Mouse (Mus musculus) Patski (cell line): Measurements from ENCODE around the gene Gtf2h1. TPM values are rescaled to one million over a fixed set of nuclear protein-coding genes. Genes with fewer than 3 reads are reported as not detected.
A peak's percentile ranks its signal among the peaks of the same experiment; 100 is the strongest.

Source experiments
- ATAC-seq: fragments of 100-300 bp; one replicate; pipeline ENCODE4 v1.8.0; 2021
- CTCF ChIA-PET: fragments of 350-600 bp; sonication (Branson Sonifier 250); formaldehyde crosslinking; loops from one replicate; lab custom pipeline; 2022; ENCODE audit warnings: inconsistent platforms; lab: Charles Lee
- POLR2A ChIA-PET: fragments of 350-600 bp; sonication (Branson Sonifier 250); formaldehyde crosslinking; loops from one replicate; lab custom pipeline; 2022; ENCODE audit warnings: antibody characterized with exemption, inconsistent platforms; lab: Charles Lee
- DNase-seq: peaks from one replicate; pipeline ENCODE4 v3.0.0-alpha.2; 2011; ENCODE audit warnings: low read depth, low spot score
- H3K27me3 ChIP-seq: fragments of 371-371 bp; one replicate; pipeline ENCODE4 v1.5.1; 2021
- CTCF ChIP-seq: fragments of 100-300 bp; IDR thresholded peaks from one replicate; pipeline ENCODE4 v1.5.1; 2021
- in situ Hi-C: fragments of 300-500 bp; cut with MboI; formaldehyde crosslinking; loops from 3 replicates; pipeline ENCODE4 v1.11.1; 2018; ENCODE audit warnings: low pct_unique_long_range_greater_than_20kb, mixed read lengths
- polyA plus RNA-seq: library from polyadenylated mRNA; unstranded; gene quantifications from one replicate; pipeline ENCODE4 v1.2.3, GENCODE M21; 2021

The Gtf2h1 gene
- polyA plus RNA-seq, 1 experiment from 2014 or later, result 45.2 TPM

- ChIA-PET POLR2A (interaction anchor here (1.0 kb wide), 1 partner anchor 8 kb away, joined by 3 read pairs; no protein-coding TSS in a partner anchor), CTCF (no interaction called here)
- peak; percentile 5 for ATAC-seq
- in situ Hi-C loops, result no loop called here
- no peaks in the 10 kb centered on the region for H3K27me3 ChIP-seq
- DNase-seq, result no peak
- no peak for TF ChIP-seq CTCF
Measured at GRCm38 (mm10) chr7:46846486-46847244, 50.8 kb downstream of the Gtf2h1 start.

- no peaks in the 10 kb centered on the region for H3K27me3 ChIP-seq
- no peak for TF ChIP-seq CTCF
- no peak for DNase-seq
- POLR2A ChIA-PET, result interaction anchor here (0.5 kb wide), 1 partner anchor 83 kb away, joined by 3 read pairs; no protein-coding TSS in a partner anchor
- in situ Hi-C loops, result no loop called here
- CTCF ChIA-PET, result interaction anchor here (0.8 to 1.1 kb wide), 2 partner anchors 18 to 47 kb away, joined by 3 to 4 read pairs; no protein-coding TSS in a partner anchor
- no peak for ATAC-seq
Measured at GRCm38 (mm10) chr7:46849287-46849686, 53.4 kb downstream of the Gtf2h1 start.

DNA sequence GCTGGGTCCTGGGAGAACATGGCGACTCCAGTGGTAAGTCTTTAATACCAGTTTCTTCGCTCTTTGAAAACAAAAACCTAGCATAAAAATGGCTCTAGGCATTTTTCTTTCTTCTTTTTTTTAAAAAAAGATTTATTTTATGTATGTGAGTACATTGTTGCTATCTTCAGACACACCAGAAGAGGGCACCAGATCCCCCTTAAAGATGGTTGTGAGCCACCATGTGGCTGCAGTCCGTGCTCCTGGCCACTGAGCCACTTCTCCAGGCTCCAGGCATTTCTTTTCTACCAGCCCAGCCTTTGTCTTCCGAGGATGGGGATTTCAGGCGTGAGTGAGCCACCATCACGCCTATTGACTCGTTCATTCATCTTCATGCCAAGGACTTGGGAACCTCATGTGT, 55.1 kb downstream of the Gtf2h1 start:
- in situ Hi-C loops, result no loop called here
- DNase-seq (no peak), ATAC-seq (no peak)
- ChIA-PET POLR2A (interaction anchor here (0.7 kb wide), 1 partner anchor 34 kb away, joined by 3 read pairs; no protein-coding TSS in a partner anchor), CTCF (interaction anchor here (1.0 kb wide), 1 partner anchor 34 kb away, joined by 4 read pairs; no protein-coding TSS in a partner anchor)
- no peaks in the 10 kb centered on the region for H3K27me3 ChIP-seq
- TF ChIP-seq CTCF, result no peak

GRCm38 (mm10) chr7:46852666-46853065, 56.8 kb downstream of the Gtf2h1 start:
- ChIA-PET CTCF (no interaction called here), POLR2A (no interaction called here)
- ATAC-seq (no peak), DNase-seq (no peak)
- no peaks in the 10 kb centered on the region for H3K27me3 ChIP-seq
- no peak for TF ChIP-seq CTCF
- in situ Hi-C loops, result no loop called here

DNA sequence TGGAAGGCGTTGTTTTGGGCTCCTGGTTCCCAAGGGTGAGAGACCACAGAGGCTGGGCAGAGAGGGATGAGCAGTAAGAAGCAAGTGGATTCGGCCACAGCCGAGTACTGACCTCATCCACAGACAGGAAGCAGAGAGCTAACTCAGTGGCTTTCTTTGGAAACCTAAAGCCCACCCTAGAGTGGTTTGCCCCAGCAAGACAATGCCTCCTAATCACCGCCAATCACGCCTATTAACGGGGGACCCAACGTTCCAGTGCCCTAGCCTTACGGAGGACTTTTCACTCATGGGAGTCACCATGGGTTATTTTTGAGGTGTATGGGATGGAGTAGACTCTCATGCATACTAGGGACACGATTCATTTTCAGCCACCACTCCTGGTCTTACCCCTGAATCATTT, 57.5 kb downstream of the Gtf2h1 start:
- CTCF ChIA-PET, result no interaction called here
- ATAC-seq, result no peak

GRCm38 (mm10) chr7:46855866-46856560, 60.1 kb downstream of the Gtf2h1 start:
- in situ Hi-C loops, result no loop called here
- no peak for ATAC-seq
- POLR2A ChIA-PET, result interaction anchor here (0.6 kb wide), 1 partner anchor 11 kb away, joined by 3 read pairs; no protein-coding TSS in a partner anchor
- no peak for TF ChIP-seq CTCF
- no peak for DNase-seq
- H3K27me3 ChIP-seq, result no peaks in the 10 kb centered on the region
- CTCF ChIA-PET, result no interaction called here

More for the DNA sequence above, 57.5 kb downstream of the Gtf2h1 start:
- POLR2A ChIA-PET, result no interaction called here
- DNase-seq, result no peak
- no peak for TF ChIP-seq CTCF
- H3K27me3 ChIP-seq, result no peaks in the 10 kb centered on the region
- in situ Hi-C loops, result no loop called here

GRCm38 (mm10) chr7:46857436-46857835, 61.5 kb downstream of the Gtf2h1 start:
- ATAC-seq, result no peak
- no peaks in the 10 kb centered on the region for H3K27me3 ChIP-seq
- DNase-seq, result no peak
- POLR2A ChIA-PET, result no interaction called here
- in situ Hi-C loops, result no loop called here
- CTCF ChIA-PET, result interaction anchor here (1.9 kb wide), 1 partner anchor 17 kb away, joined by 4 read pairs; no protein-coding TSS in a partner anchor
- TF ChIP-seq CTCF, result no peak

GRCm38 (mm10) chr7:46859031-46859430, 63.1 kb downstream of the Gtf2h1 start:
- no peaks in the 10 kb centered on the region for H3K27me3 ChIP-seq
- ChIA-PET POLR2A (interaction anchor here (1.6 kb wide), 1 partner anchor 13 kb away, joined by 3 read pairs; no protein-coding TSS in a partner anchor), CTCF (interaction anchor here (1.9 kb wide), 1 partner anchor 19 kb away, joined by 4 read pairs; no protein-coding TSS in a partner anchor)
- no peak for DNase-seq
- TF ChIP-seq CTCF, result no peak
- no peak for ATAC-seq
- in situ Hi-C loops, result no loop called here

DNA sequence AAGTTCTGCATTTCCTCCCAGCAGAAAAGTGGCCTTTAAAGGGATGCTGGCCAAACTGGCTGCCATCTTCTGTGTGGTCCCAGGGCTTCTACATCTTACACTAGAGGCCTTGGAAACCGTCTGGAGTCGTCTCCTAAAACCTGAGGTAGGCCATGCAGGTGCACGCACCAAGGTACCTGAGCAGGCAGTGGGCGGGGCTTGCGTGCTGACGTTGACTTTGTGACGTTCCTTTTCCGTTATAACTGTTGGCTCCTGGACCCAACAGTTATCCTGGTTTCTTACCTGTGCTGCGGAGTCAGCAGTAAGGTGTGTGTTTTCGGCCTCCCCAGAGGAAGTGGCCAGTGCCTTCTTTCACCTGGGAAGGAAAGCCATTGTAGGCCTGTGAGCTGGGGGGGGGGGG, 65.1 kb downstream of the Gtf2h1 start, which contains the start of gene Ldhc:
TSS of gene Ldhc (plus strand) at position 208 of the 400 bp plus-strand sequence.
- H3K27me3 ChIP-seq, result no peaks in the 10 kb centered on the region
- no peak for TF ChIP-seq CTCF
- ATAC-seq (no peak), DNase-seq (no peak)
- in situ Hi-C loops, result no loop called here
- CTCF ChIA-PET, result no interaction called here
- POLR2A ChIA-PET, result no interaction called here

GRCm38 (mm10) chr7:46871988-46872387, 76.1 kb downstream of the Gtf2h1 start:
- DNase-seq (no peak), ATAC-seq (no peak)
- ChIA-PET CTCF (interaction anchor here (1.0 kb wide), 1 partner anchor 15 kb away, joined by 3 read pairs; no protein-coding TSS in a partner anchor), POLR2A (interaction anchor here (0.6 kb wide), 1 partner anchor 13 kb away, joined by 3 read pairs; no protein-coding TSS in a partner anchor)
- H3K27me3 ChIP-seq, result peaks cover 6% of the 10 kb centered on the region
- in situ Hi-C loops, result no loop called here
- no peak for TF ChIP-seq CTCF

Other genes starting within 250 kb of the Gtf2h1 start
- gene Sergef, start 156.3 kb upstream of the Gtf2h1 start, polyA plus RNA-seq, result 13.4 TPM
- gene Tph1, start 123.6 kb upstream of the Gtf2h1 start, polyA plus RNA-seq, result not detected
- gene Saal1, start 85.4 kb upstream of the Gtf2h1 start, polyA plus RNA-seq, result 10.3 TPM
- 5.1 TPM for gene Saa3, start 80.4 kb upstream of the Gtf2h1 start, polyA plus RNA-seq
- not detected for gene Saa4, start 63.5 kb upstream of the Gtf2h1 start, polyA plus RNA-seq
- not detected for gene Saa1, start 53.1 kb upstream of the Gtf2h1 start, polyA plus RNA-seq
- gene Saa2, start 44.3 kb upstream of the Gtf2h1 start, polyA plus RNA-seq, result 0.09 TPM
- gene Hps5, start within 50 bp of the Gtf2h1 start, polyA plus RNA-seq, result 34.4 TPM
- gene Ldha, start 45.4 kb downstream of the Gtf2h1 start, polyA plus RNA-seq, result 752 TPM
- not detected for gene Ldhc, start 65.1 kb downstream of the Gtf2h1 start, polyA plus RNA-seq
- 139 TPM for gene Tsg101, start 123.9 kb downstream of the Gtf2h1 start, polyA plus RNA-seq
- gene Uevld, start 162.4 kb downstream of the Gtf2h1 start, polyA plus RNA-seq, result 14.3 TPM
- gene Gm9999, start 187.5 kb downstream of the Gtf2h1 start, polyA plus RNA-seq, result not detected
- 19.6 TPM for gene Spty2d1, start 212.3 kb downstream of the Gtf2h1 start, polyA plus RNA-seq